Mouse (Mus musculus) ES-Bruce4 (cell line): Measurements from ENCODE around the gene Glyctk.

Experiments
- CTCF ChIP-seq: IDR thresholded peaks from one replicate; pipeline ENCODE4 v1.8.1; 2011; ENCODE audit warnings: low read depth, low read length
- POLR2A ChIP-seq: IDR thresholded peaks from one replicate; pipeline ENCODE4 v1.8.1; 2011; ENCODE audit warnings: low read length; ENCODE audit not compliant: insufficient read depth

DNA sequence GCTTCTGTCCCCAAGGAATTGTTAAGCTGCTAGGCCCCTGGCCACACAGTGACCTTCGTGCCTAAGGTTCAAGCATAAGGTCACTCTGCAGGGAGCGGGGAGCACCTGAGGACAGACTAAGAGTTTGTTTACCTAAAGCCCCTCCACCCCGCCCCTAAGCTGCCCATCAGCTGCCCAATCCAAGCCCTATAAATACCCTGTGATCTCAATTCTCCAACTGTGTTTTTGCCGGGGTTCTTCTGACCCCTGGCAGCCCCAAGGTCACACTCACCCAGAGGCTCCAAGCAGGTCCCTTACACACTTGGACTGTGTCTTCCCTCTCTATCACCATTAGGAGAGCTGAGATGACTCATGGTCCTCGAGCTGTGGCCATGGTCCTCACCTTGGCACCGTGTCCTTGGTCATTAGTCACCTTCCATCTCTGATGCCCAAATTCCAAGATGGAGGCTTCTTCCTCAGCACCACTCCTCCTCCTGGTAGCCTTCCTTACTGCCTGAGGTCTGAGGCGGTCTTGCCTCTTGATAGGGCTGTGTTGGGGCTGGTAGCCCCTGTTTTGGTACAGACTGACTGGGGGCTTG is 47.9 kb upstream of the Glyctk start:
- TF ChIP-seq CTCF (no peak), POLR2A (no peak)
